Mouse (Mus musculus) brain, embryonic 14.5 days (tissue): Measurements from ENCODE around the gene Slc13a1. TPM values are rescaled to one million over a fixed set of nuclear protein-coding genes. Genes with fewer than 3 reads are reported as not detected.

Experiments
- DNase-seq: peaks from one replicate; pipeline ENCODE4 v3.0.0-alpha.2; 2011; ENCODE audit warnings: low read depth
- CTCF ChIP-seq: fragments of 200-500 bp; IDR thresholded peaks from 2 replicates; pipeline ENCODE4 v1.5.1; 2012; ENCODE audit warnings: inconsistent platforms, mild to moderate bottlenecking, moderate library complexity, borderline replicate concordance; ENCODE audit not compliant: insufficient read depth, insufficient read length; ENCODE audit errors: extremely low read depth
- POLR2A ChIP-seq: fragments of 200-500 bp; IDR thresholded peaks from 2 replicates; pipeline ENCODE4 v1.6.1; 2012; ENCODE audit warnings: mild to moderate bottlenecking, inconsistent platforms, borderline replicate concordance; ENCODE audit not compliant: poor library complexity, insufficient read depth, insufficient read length, severe bottlenecking; ENCODE audit errors: extremely low read depth
- polyA plus RNA-seq: library from polyadenylated mRNA; depleted of rRNA; stranded (reverse); fragments of >200 nt; gene quantifications from 2 replicates; pipeline ENCODE4 v1.2.3, GENCODE M21; 2012; rRNA removed

Slc13a1 gene
- polyA plus RNA-seq, 1 experiment: not detected

DNA sequence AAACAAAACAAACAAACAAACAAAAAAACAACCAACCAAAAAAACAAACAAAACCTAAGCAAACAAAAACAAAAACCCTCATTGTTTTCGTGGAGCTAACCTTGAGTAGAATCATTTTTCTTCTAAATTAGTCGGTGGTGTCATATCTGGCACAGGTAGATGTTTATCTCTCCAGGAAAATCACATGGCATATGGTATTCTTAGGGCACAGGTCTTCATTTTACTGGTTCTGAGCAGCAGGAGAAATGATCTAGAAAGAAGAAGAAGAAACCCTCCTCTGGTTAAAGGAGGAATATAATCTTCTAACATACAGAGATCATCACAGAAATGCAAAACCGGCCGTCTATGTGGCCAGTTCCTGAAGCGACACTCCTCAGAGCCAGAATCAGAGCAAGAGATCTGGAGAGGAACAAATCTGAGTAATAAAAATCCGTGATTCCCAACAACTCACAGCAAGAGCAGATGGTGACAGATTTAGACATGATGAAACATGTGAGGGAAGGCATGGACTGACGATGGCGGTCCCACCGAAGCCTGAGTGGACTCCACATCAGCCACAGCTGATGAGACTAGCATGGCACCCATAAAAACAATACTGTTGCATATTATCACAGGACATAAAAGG is 113.7 kb downstream of the Slc13a1 start:
- no peak for TF ChIP-seq CTCF
- TF ChIP-seq POLR2A: no peak
- DNase-seq: no peak

DNA sequence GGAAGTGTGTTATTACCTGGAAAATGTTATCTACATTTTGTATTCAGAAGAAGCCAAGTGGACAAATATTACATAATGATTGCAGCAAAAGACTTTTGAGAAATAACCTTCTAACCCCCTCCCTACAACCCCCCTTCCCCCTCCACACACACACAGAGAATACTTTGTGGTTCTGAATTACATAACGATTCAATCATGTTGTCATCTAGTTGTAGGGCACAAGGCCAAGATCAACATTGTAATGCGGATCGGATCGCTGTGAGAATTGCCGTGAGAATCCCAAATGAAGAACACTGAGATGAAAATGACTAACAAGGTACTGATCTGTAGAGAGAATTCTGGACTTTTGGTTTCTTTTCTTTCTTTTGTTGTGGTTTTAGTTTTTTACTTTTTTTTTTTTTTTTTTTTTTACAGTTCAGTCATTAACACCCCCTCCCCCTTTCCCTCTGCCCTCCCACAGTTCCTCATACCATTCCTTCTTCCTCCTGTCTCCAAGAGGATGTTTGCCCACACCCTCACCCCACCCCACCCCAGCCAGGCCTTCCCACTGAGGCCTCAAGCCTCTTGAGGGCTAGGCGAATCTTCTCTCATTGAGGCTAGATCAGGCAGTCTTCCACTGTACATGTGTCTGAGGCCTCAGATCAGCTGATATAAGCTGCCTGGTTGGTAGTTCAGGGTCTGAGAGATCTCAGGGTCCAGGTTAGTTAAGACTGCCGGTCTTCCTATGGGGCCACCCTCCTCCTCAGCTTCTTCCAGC is 120.7 kb downstream of the Slc13a1 start:
- no peak for TF ChIP-seq CTCF
- TF ChIP-seq POLR2A: no peak
- peak; percentile 49 for DNase-seq

DNA sequence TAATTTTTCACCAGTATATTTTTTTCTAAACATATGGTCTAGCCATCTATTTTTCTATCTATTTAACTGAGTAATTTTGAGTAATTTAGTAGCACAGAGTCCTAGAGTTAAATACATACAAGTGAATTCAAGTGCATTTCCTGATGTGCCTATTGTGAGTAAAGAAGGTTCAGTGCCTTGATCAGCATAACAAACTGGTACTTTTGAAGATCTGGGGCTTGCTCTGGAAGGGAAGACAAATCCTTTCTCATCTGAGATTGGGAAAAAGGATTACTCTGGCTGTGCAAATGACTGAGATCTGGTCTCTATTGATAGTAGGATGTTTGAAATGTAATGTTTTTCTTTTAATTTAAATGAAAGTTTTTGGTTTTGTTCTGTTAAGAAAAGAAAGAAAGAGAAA is 124.4 kb downstream of the Slc13a1 start:
- TF ChIP-seq POLR2A: no peak
- DNase-seq: no peak

Other genes with a start within 250 kb of the Slc13a1 start
- gene Tas2r118, start 198.0 kb downstream of the Slc13a1 start, polyA plus RNA-seq: not detected in 2 replicates